Mouse (Mus musculus) MEL (cell line): ENCODE measurements around the gene Osm. TPM values are rescaled to one million over a fixed set of nuclear protein-coding genes. Genes with fewer than 3 reads are reported as not detected.
A peak's percentile ranks its signal among the peaks of the same experiment; 100 is the strongest.

ENCODE experiments used
- DNase-seq: peaks from one replicate; pipeline ENCODE4 v3.0.0; 2011; ENCODE audit warnings: low read depth, low spot score
- H3K27ac ChIP-seq: 2 replicates; pipeline ENCODE4 v1.5.1; 2012; ENCODE audit warnings: low read depth, mild to moderate bottlenecking, control low read depth, low read length, moderate library complexity; ENCODE audit not compliant: control insufficient read depth
- H3K27me3 ChIP-seq, 2 experiments: fragments of 150-350 bp in 1 of 2; sonication (generic) in 1 of 2; 2 replicates each; pipeline ENCODE4 v1.6.1; 2012; ENCODE audit warnings: low read length in 2 of 2, mild to moderate bottlenecking in 2 of 2, improper control_type of control experiment in 1 of 2, moderate library complexity in 1 of 2; ENCODE audit not compliant: insufficient read depth in 2 of 2, control insufficient read depth in 1 of 2
- H3K36me3 ChIP-seq, 2 experiments: 2 replicates each; pipeline ENCODE4 v1.6.1; 2012 to 2014; ENCODE audit warnings: low read length in 2 of 2, improper control_type of control experiment in 1 of 2, inconsistent platforms in 1 of 2, mild to moderate bottlenecking in 1 of 2; ENCODE audit not compliant: insufficient read depth in 2 of 2, control insufficient read depth in 1 of 2
- H3K4me1 ChIP-seq, 2 experiments: fragments of 150-350 bp in 1 of 2; sonication (generic) in 1 of 2; 2 replicates each; pipeline ENCODE4 v1.6.1; 2012; ENCODE audit warnings: low read length in 2 of 2, improper control_type of control experiment in 1 of 2, mild to moderate bottlenecking in 1 of 2; ENCODE audit not compliant: insufficient read depth in 2 of 2, control insufficient read depth in 1 of 2
- H3K4me3 ChIP-seq, 2 experiments: fragments of 150-350 bp in 1 of 2; sonication (generic) in 1 of 2; 2 replicates each; pipeline ENCODE4 v1.5.1; 2012; ENCODE audit warnings: low read depth in 2 of 2, low read length in 2 of 2, mild to moderate bottlenecking in 2 of 2, moderate library complexity in 2 of 2, control low read depth in 1 of 2, improper control_type of control experiment in 1 of 2; ENCODE audit not compliant: control insufficient read depth in 1 of 2, insufficient read depth in 1 of 2
- H3K79me2 ChIP-seq: 2 replicates; pipeline ENCODE4 v1.6.1; 2012; ENCODE audit warnings: mild to moderate bottlenecking, low read length, moderate library complexity; ENCODE audit not compliant: control insufficient read depth, poor library complexity, insufficient read depth
- H3K9ac ChIP-seq: 2 replicates; pipeline ENCODE4 v1.6.1; 2012; ENCODE audit warnings: low read depth, mild to moderate bottlenecking, control low read depth, low read length, moderate library complexity; ENCODE audit not compliant: control insufficient read depth, poor library complexity, severe bottlenecking
- H3K9me3 ChIP-seq: fragments of 150-350 bp; sonication (generic); replicated peaks from 2 replicates; pipeline ENCODE4 v1.6.1; 2012; ENCODE audit warnings: mild to moderate bottlenecking, low read length, improper control_type of control experiment, moderate library complexity; ENCODE audit not compliant: insufficient read depth
- E2F4 ChIP-seq: IDR thresholded peaks from 2 replicates; pipeline ENCODE4 v1.6.1; 2011; ENCODE audit warnings: low read depth, low read length, improper control_type of control experiment, borderline replicate concordance
- ELF1 ChIP-seq: IDR thresholded peaks from 2 replicates; pipeline ENCODE4 v1.6.1; 2014; ENCODE audit warnings: low read depth, mild to moderate bottlenecking, inconsistent platforms, low read length, improper control_type of control experiment, moderate library complexity
- EP300 ChIP-seq, 2 experiments: IDR thresholded peaks; 2 replicates each; pipeline ENCODE4 v1.6.1; 2011; ENCODE audit warnings: improper control_type of control experiment in 2 of 2, low read length in 2 of 2, low read depth in 1 of 2, mild to moderate bottlenecking in 1 of 2
- ETS1 ChIP-seq: IDR thresholded peaks from 2 replicates; pipeline ENCODE4 v1.6.1; 2012; ENCODE audit warnings: low read depth, mild to moderate bottlenecking, inconsistent platforms, low read length, improper control_type of control experiment, moderate library complexity
- GATA1 ChIP-seq: IDR thresholded peaks from 2 replicates; pipeline ENCODE4 v1.6.1; 2011; ENCODE audit warnings: low read depth, low read length, improper control_type of control experiment
- HCFC1 ChIP-seq: IDR thresholded peaks from 2 replicates; pipeline ENCODE4 v1.6.1; 2012; ENCODE audit warnings: low read depth, mild to moderate bottlenecking, inconsistent platforms, low read length, improper control_type of control experiment, moderate library complexity
- MAFK ChIP-seq: IDR thresholded peaks from 2 replicates; pipeline ENCODE4 v1.6.1; 2011; ENCODE audit warnings: low read depth, mild to moderate bottlenecking, low read length, improper control_type of control experiment, borderline replicate concordance
- MAX ChIP-seq: IDR thresholded peaks from 2 replicates; pipeline ENCODE4 v1.6.1; 2011; ENCODE audit warnings: low read length, improper control_type of control experiment
- MAZ ChIP-seq: IDR thresholded peaks from 2 replicates; pipeline ENCODE4 v1.6.1; 2012; ENCODE audit warnings: low read depth, mild to moderate bottlenecking, inconsistent platforms, low read length, improper control_type of control experiment
- MYB ChIP-seq: IDR thresholded peaks from 2 replicates; pipeline ENCODE4 v1.6.1; 2011; ENCODE audit warnings: mild to moderate bottlenecking, low read depth, low read length, improper control_type of control experiment
- MYC ChIP-seq: IDR thresholded peaks from 2 replicates; pipeline ENCODE4 v1.6.1; 2011; ENCODE audit warnings: low read depth, mild to moderate bottlenecking, low read length, improper control_type of control experiment, moderate library complexity
- POLR2AphosphoS5 ChIP-seq: IDR thresholded peaks from 2 replicates; pipeline ENCODE4 v1.6.1; 2012; ENCODE audit warnings: low read depth, borderline replicate concordance, mild to moderate bottlenecking, inconsistent platforms, low read length, moderate library complexity, mixed read lengths
- RCOR1 ChIP-seq: IDR thresholded peaks from 2 replicates; pipeline ENCODE4 v1.6.1; 2012; ENCODE audit warnings: low read depth, mild to moderate bottlenecking, inconsistent platforms, low read length, improper control_type of control experiment
- SIN3A ChIP-seq: IDR thresholded peaks from 2 replicates; pipeline ENCODE4 v1.6.1; 2012; ENCODE audit warnings: low read length, improper control_type of control experiment, inconsistent platforms
- UBTF ChIP-seq: IDR thresholded peaks from 2 replicates; pipeline ENCODE4 v1.6.1; 2012; ENCODE audit warnings: low read depth, mild to moderate bottlenecking, inconsistent platforms, low read length, improper control_type of control experiment, moderate library complexity, borderline replicate concordance; ENCODE audit not compliant: insufficient read depth
- USF2 ChIP-seq, 2 experiments: IDR thresholded peaks; 2 replicates each; pipeline ENCODE4 v1.6.1; 2011 to 2012; ENCODE audit warnings: improper control_type of control experiment in 2 of 2, low read length in 2 of 2, borderline replicate concordance in 1 of 2, inconsistent platforms in 1 of 2, low read depth in 1 of 2, mild to moderate bottlenecking in 1 of 2; ENCODE audit not compliant: insufficient read depth in 1 of 2
- ZC3H11A ChIP-seq: IDR thresholded peaks from 2 replicates; pipeline ENCODE4 v1.6.1; 2012; ENCODE audit warnings: low read depth, mild to moderate bottlenecking, inconsistent platforms, low read length, improper control_type of control experiment
- ZMIZ1 ChIP-seq: IDR thresholded peaks from 2 replicates; pipeline ENCODE4 v1.6.1; 2012; ENCODE audit warnings: low read depth, mild to moderate bottlenecking, inconsistent platforms, low read length, improper control_type of control experiment, moderate library complexity
- polyA plus RNA-seq, 2 experiments: library from polyadenylated mRNA; stranded (reverse) in 1 of 2; unstranded in 1 of 2; fragments of >175 nt in 1 of 2; fragments of >200 nt in 1 of 2; gene quantifications; 2 replicates each; pipeline versions ENCODE4 v1.2.1 to v1.2.4; 2012; ENCODE audit warnings: low replicate concordance in 2 of 2, low read depth in 1 of 2; ENCODE audit not compliant: insufficient read length in 2 of 2, insufficient read depth in 1 of 2, missing spikeins in 1 of 2
- total RNA-seq: library from RNA; depleted of rRNA; stranded (reverse); fragments of 300-350 nt; gene quantifications from 2 replicates; pipeline ENCODE4 v1.2.3, GENCODE M21; 2012

Gene Osm
- total and polyA plus RNA-seq, 3 experiments = 10.6 to 15.4 TPM; not detected in 1

- H3K9ac ChIP-seq = no peak overlapping the region
- no peaks in the 10 kb centered on the region for H3K79me2 ChIP-seq
- no peaks in the 10 kb centered on the region for H3K9me3 ChIP-seq
- H3K27ac ChIP-seq = no peak overlapping the region
- no peaks in the 10 kb centered on the region for H3K27me3 ChIP-seq
- DNase-seq = no peak
- TF ChIP-seq MAFK (0 out of 2 replicates have a peak, but pooled peaks have one; percentile 56), GATA1 (no peak)
- H3K4me1 ChIP-seq = peaks cover 20 to 24% of the 10 kb centered on the region in 2 experiments
- H3K4me3 ChIP-seq = no peak overlapping the region
- peaks cover 0 to 29% of the 10 kb centered on the region in 2 experiments; a peak in 2 of 4 replicates for H3K36me3 ChIP-seq
Measured at GRCm38 (mm10) chr11:4201981-4202700, 34.1 kb upstream of the Osm start.

- Histone ChIP-seq H3K4me3 (no peak overlapping the region), H3K4me1 (peaks cover 22 to 30% of the 10 kb centered on the region in 2 experiments)
Measured at GRCm38 (mm10) chr11:4202995-4203704, 33.1 kb upstream of the Osm start.

GRCm38 (mm10) chr11:4203705-4204074 is 32.5 kb upstream of the Osm start:
- no peak for DNase-seq
- H3K4me1 ChIP-seq = peaks cover 22 to 30% of the 10 kb centered on the region in 2 experiments

More at GRCm38 (mm10) chr11:4202995-4203704, 33.1 kb upstream of the Osm start:
- peak overlapping the region; percentile 28 for H3K27ac ChIP-seq
- H3K36me3 ChIP-seq = peaks cover 0 to 31% of the 10 kb centered on the region in 2 experiments; a peak in 3 of 4 replicates
- peak; percentile 59 for DNase-seq
- H3K9me3 ChIP-seq = no peaks in the 10 kb centered on the region
- no peak overlapping the region for H3K9ac ChIP-seq
- H3K79me2 ChIP-seq = no peaks in the 10 kb centered on the region
- no peaks in the 10 kb centered on the region for H3K27me3 ChIP-seq
- TF ChIP-seq RCOR1 (peak; percentile 67), POLR2AphosphoS5 (no peak), MYB (0 out of 2 replicates have a peak, but pooled peaks have one; percentile 20), ELF1 (no peak), ETS1 (peak; percentile 40), ZMIZ1 (no peak), EP300 (IDR thresholded peaks at IDR 0.05; ENCODE audit: low read depth in 1 of 2, low read length in 2 of 2) (peak; percentile 52 to 54; a peak in 3 of 4 replicates), MAZ (no peak), E2F4 (no peak), UBTF (no peak), MYC (no peak), GATA1 (peak; percentile 76)

More at GRCm38 (mm10) chr11:4203705-4204074, 32.5 kb upstream of the Osm start:
- no peaks in the 10 kb centered on the region for H3K79me2 ChIP-seq
- TF ChIP-seq SIN3A (no peak; the same call in 1 of the 2 replicates), MAZ (0 out of 2 replicates have a peak, but pooled peaks have one; percentile 35), ELF1 (no peak), MAX (no peak), HCFC1 (no peak), ZC3H11A (no peak), USF2 (IDR thresholded peaks at IDR 0.05; ENCODE audit: borderline replicate concordance in 1 of 2, insufficient read depth in 1 of 2, low read depth in 1 of 2, low read length in 2 of 2) (no peak)
- TF ChIP-seq, all 39 proteins: peak for 1
- Histone ChIP-seq H3K36me3 (peaks cover 0 to 31% of the 10 kb centered on the region in 2 experiments), H3K9ac (no peak overlapping the region), H3K27ac (peak overlapping the region; percentile 8; the same call in 1 of the 2 replicates), H3K9me3 (no peaks in the 10 kb centered on the region), H3K4me3 (no peak overlapping the region), H3K27me3 (no peaks in the 10 kb centered on the region)
